Mouse (Mus musculus) midbrain, embryonic 16.5 days (tissue): ENCODE measurements at regions not wholly inside any gene's neighbourhood (a gene's known extent, or its start where the extent isn't known, plus 50 kb on each side); places are given as distances from the start of the nearest gene placed in this dataset.

Experiments used
- ATAC-seq: fragments of 200-750 bp; cut with Nextera tagmentation; 2 replicates; pipeline ENCODE4 v1.8.0; 2017; ENCODE audit warnings: moderate TSS enrichment
- H3K27ac ChIP-seq: fragments of 300-500 bp; sonication (generic); 2 replicates; pipeline ENCODE4 v1.5.1; 2014; ENCODE audit warnings: mild to moderate bottlenecking, low read length, mixed read lengths
- H3K27me3 ChIP-seq: fragments of 300-500 bp; sonication (generic); 2 replicates; pipeline ENCODE4 v1.6.1; 2014; ENCODE audit warnings: low read depth, low read length, mixed read lengths; ENCODE audit not compliant: control insufficient read depth, insufficient read depth
- H3K36me3 ChIP-seq: fragments of 300-500 bp; sonication (generic); 2 replicates; pipeline ENCODE4 v1.6.1; 2014; ENCODE audit warnings: mild to moderate bottlenecking, low read length, moderate library complexity, mixed read lengths; ENCODE audit not compliant: control insufficient read depth, insufficient read depth
- H3K4me1 ChIP-seq: fragments of 300-500 bp; sonication (generic); 2 replicates; pipeline ENCODE4 v1.6.1; 2014; ENCODE audit warnings: mild to moderate bottlenecking, low read length, mixed read lengths; ENCODE audit not compliant: control insufficient read depth, insufficient read depth
- H3K4me2 ChIP-seq: fragments of 300-500 bp; sonication (generic); 2 replicates; pipeline ENCODE4 v1.6.1; 2014; ENCODE audit warnings: mild to moderate bottlenecking, low read length, mixed read lengths
- H3K4me3 ChIP-seq: fragments of 300-500 bp; sonication (generic); 2 replicates; pipeline ENCODE4 v1.5.1; 2014; ENCODE audit warnings: low read depth, mild to moderate bottlenecking, low read length, moderate library complexity, mixed read lengths
- H3K9ac ChIP-seq: fragments of 300-500 bp; sonication (generic); 2 replicates; pipeline ENCODE4 v1.6.1; 2014; ENCODE audit warnings: low read depth, low read length, mixed read lengths
- H3K9me3 ChIP-seq: fragments of 300-500 bp; sonication (generic); replicated peaks from 2 replicates; pipeline ENCODE4 v1.6.1; 2014; ENCODE audit warnings: mild to moderate bottlenecking, low read length, mixed read lengths; ENCODE audit not compliant: control insufficient read depth, poor library complexity, severe bottlenecking
- WGBS: fragments of 180-500 bp; shearing (Covaris S2); extraction: QIAGEN DNeasy Blood & Tissue Kit; methylation state at CpG from one replicate; pipeline ENCODE4 v1.1.7; 2014; 5-methylcytosine and 5-hydroxymethylcytosine counted together

DNA sequence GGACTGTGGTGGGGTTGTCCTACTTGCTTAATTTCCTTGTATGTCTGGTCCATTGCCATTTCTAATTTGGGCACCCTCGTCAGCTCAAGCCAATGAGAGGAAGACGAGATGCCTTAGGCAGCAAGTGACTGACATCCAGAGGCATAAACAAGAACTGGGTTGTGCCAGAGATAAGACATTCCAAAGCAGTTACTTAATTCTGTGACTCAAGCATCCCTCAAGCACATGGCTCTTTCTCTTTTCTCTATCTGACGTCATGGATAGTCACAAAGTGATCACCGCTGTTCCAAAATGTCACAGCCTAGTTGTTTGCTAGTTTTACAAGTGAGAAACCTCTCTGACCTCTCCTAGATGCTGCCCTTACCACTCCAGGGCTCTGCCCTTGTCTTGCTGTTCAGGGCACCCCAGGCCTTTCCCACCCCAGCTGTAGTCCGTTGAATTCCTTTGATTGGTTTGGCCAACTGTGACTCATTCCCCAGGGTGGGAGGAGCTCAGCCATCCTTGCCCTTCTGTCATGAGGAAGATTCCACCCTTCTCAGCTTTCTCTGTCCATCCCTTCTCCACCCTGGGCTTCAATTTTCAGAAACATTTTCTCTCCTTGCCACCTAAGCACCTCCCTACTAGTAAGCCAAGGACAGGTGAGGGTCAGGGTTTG is 78.9 kb downstream of the Chst1 start:
- ATAC-seq: no peak
- Histone ChIP-seq H3K27me3 (no peaks in the 10 kb centered on the region), H3K27ac (no peak overlapping the region), H3K4me1 (no peaks in the 10 kb centered on the region), H3K9ac (no peak overlapping the region), H3K4me3 (no peak overlapping the region), H3K9me3 (no peaks in the 10 kb centered on the region), H3K4me2 (no peak overlapping the region), H3K36me3 (no peaks in the 10 kb centered on the region)
- WGBS: 78% methylated on average over 5 of the region's 5 CpGs

DNA sequence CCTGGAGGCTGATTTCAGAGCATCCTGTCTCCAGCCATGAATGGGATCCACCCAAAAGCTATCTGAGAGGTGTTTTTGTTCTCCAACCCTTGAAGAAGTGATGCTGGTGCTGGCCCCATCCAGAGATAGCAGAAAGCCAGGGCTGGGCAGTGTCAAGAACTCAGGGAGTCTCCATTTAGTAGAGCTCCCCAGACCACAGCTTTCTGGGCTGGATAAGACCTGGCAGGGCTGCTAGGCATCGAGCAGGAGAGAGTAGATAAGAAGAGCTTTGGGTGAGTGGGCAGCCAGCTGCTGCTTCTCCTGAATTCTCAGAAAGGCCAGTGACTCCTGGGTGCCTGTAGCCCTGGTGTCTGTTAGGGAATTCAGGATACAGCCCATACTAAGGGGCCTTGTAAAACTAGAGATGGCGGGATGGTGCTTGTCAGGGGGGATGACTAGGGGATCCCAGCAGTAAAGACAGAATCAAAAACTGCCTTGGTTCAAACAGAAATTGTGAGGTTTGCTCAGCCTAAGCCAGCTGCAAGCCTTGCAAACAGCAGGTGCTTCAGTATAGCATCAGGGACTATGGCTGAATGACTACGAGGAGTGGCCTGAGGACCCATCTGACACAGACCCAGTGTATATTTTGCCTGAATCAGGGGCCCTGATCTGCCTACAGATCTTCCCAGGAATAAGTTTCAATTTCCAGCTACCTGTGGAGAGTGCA is 79.6 kb downstream of the Chst1 start:
- Histone ChIP-seq H3K4me2 (no peak overlapping the region), H3K36me3 (no peaks in the 10 kb centered on the region), H3K4me1 (no peaks in the 10 kb centered on the region), H3K9ac (no peak overlapping the region), H3K27me3 (no peaks in the 10 kb centered on the region), H3K4me3 (no peak overlapping the region), H3K27ac (no peak overlapping the region), H3K9me3 (no peaks in the 10 kb centered on the region)
- ATAC-seq: no peak
- 74% methylated on average over 3 of the region's 3 CpGs for whole genome bisulfite sequencing

GRCm38 (mm10) chr2:92682256-92682655 is 82.7 kb downstream of the Chst1 start:
- no peak overlapping the region for H3K4me3 ChIP-seq
- H3K9ac ChIP-seq: no peak overlapping the region
- no peak overlapping the region for H3K27ac ChIP-seq
- H3K4me2 ChIP-seq: no peak overlapping the region
- no peaks in the 10 kb centered on the region for H3K36me3 ChIP-seq
- no peak for ATAC-seq
- no peaks in the 10 kb centered on the region for H3K9me3 ChIP-seq
- WGBS: 94% methylated on average over 9 of the region's 9 CpGs
- no peaks in the 10 kb centered on the region for H3K27me3 ChIP-seq
- H3K4me1 ChIP-seq: no peaks in the 10 kb centered on the region

DNA sequence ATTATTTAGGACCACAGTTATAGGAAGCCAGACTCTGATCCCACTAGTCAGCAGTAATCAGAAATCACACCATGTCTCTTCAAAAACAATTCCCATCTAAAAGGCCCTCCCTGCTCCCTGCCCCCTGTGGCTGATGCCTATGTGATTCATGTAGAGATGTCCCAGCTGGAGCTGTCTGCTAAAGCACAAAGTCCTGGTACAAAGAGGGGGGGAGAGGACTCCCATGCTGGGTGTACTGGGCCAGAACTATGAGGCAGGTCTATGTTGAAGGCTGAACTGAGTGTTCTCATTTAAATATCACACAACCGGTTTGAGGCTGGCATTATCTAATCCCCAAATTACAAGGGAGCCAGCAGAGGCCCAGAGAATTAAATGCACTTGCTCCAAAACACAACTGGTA is 88.2 kb downstream of the Chst1 start:
- Histone ChIP-seq H3K4me2 (no peak overlapping the region), H3K36me3 (no peaks in the 10 kb centered on the region), H3K4me3 (no peak overlapping the region), H3K9me3 (no peaks in the 10 kb centered on the region), H3K27ac (no peak overlapping the region), H3K4me1 (peaks cover 18% of the 10 kb centered on the region), H3K27me3 (no peaks in the 10 kb centered on the region), H3K9ac (no peak overlapping the region)
- WGBS: 5% methylated on average over 1 of the region's 1 CpGs
- ATAC-seq: no peak

DNA sequence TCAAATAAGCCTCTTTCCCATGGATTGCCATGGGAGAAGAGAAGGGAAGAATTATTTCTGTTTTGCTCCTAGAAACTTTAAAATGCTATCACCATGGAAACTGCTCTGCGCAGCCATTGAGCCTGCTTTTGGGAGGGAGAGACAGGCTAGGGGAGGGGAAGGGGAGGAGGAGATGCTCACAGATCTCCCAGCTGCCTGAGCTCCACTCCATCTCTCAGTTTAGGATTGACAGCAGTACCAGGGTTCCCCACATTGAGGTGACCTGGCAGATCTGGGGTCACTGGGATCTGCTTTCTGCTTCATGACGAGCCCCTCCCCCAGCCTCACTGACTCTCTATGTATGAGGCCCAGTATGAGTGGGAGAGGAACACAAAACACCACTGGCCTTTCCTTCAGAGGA is 89.7 kb downstream of the Chst1 start:
- peak overlapping the region; percentile 79 for H3K27ac ChIP-seq
- peaks cover 18% of the 10 kb centered on the region for H3K4me1 ChIP-seq
- H3K27me3 ChIP-seq: no peaks in the 10 kb centered on the region
- 12% methylated on average over 2 of the region's 2 CpGs for WGBS
- H3K9ac ChIP-seq: no peak overlapping the region
- peak; percentile 85 for ATAC-seq
- no peaks in the 10 kb centered on the region for H3K36me3 ChIP-seq
- H3K9me3 ChIP-seq: no peaks in the 10 kb centered on the region
- no peak overlapping the region for H3K4me2 ChIP-seq
- no peak overlapping the region for H3K4me3 ChIP-seq

GRCm38 (mm10) chr2:92690304-92690703 is 90.8 kb downstream of the Chst1 start:
- no peak overlapping the region for H3K9ac ChIP-seq
- H3K36me3 ChIP-seq: no peaks in the 10 kb centered on the region
- no peak overlapping the region for H3K4me2 ChIP-seq
- H3K27ac ChIP-seq: 0 out of 2 replicates have a peak overlapping the region, but pooled peaks have one; percentile 79
- no peak overlapping the region for H3K4me3 ChIP-seq
- no peaks in the 10 kb centered on the region for H3K9me3 ChIP-seq
- ATAC-seq: no peak
- no peaks in the 10 kb centered on the region for H3K27me3 ChIP-seq
- H3K4me1 ChIP-seq: peaks cover 18% of the 10 kb centered on the region
- WGBS: 90% methylated on average over 2 of the region's 2 CpGs

- Histone ChIP-seq H3K4me2 (no peak overlapping the region), H3K27me3 (no peaks in the 10 kb centered on the region), H3K4me1 (peaks cover 18% of the 10 kb centered on the region), H3K27ac (no peak overlapping the region), H3K9ac (no peak overlapping the region), H3K36me3 (no peaks in the 10 kb centered on the region), H3K4me3 (no peak overlapping the region), H3K9me3 (no peaks in the 10 kb centered on the region)
- WGBS: 94% methylated on average over 2 of the region's 2 CpGs
- no peak for ATAC-seq
Measured at GRCm38 (mm10) chr2:92691438-92691837, 91.9 kb downstream of the Chst1 start.

DNA sequence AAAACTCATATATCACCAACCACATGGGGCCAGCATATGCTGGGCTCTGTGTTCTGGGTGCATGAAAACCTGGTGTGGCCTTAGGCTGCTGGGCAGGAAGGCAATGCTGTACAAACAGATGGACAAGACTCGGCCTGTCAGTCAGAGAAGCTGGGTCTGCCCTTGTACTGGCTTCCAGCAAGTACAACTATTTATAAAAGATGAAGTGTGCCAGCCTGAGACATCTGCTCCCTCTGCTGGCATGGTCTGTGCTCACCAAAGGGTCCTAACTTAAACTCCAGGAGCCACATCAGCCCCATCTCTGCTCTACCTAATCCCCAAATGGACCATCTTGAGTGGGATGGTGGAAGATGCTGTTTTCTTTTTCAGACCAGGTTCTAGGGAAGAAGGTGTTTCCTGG is 93.1 kb downstream of the Chst1 start:
- Histone ChIP-seq H3K27ac (no peak overlapping the region), H3K9me3 (no peaks in the 10 kb centered on the region), H3K4me2 (no peak overlapping the region), H3K27me3 (no peaks in the 10 kb centered on the region), H3K4me1 (peaks cover 18% of the 10 kb centered on the region), H3K9ac (no peak overlapping the region), H3K36me3 (no peaks in the 10 kb centered on the region), H3K4me3 (no peak overlapping the region)
- 81% methylated on average over 1 of the region's 1 CpGs for WGBS
- ATAC-seq: no peak

GRCm38 (mm10) chr2:92693024-92693423 is 93.5 kb downstream of the Chst1 start:
- no peak overlapping the region for H3K27ac ChIP-seq
- H3K27me3 ChIP-seq: no peaks in the 10 kb centered on the region
- H3K9ac ChIP-seq: no peak overlapping the region
- peaks cover 18% of the 10 kb centered on the region for H3K4me1 ChIP-seq
- H3K4me3 ChIP-seq: no peak overlapping the region
- no peak overlapping the region for H3K4me2 ChIP-seq
- no peaks in the 10 kb centered on the region for H3K9me3 ChIP-seq
- no peak for ATAC-seq
- H3K36me3 ChIP-seq: no peaks in the 10 kb centered on the region
